Mouse (Mus musculus): ENCODE measurements around the gene Ltb. TPM values are rescaled to one million over a fixed set of nuclear protein-coding genes. Genes with fewer than 3 reads are reported as not detected.

The Ltb gene
- polyA plus RNA-seq, 1 experiment, result 358 TPM

DNA sequence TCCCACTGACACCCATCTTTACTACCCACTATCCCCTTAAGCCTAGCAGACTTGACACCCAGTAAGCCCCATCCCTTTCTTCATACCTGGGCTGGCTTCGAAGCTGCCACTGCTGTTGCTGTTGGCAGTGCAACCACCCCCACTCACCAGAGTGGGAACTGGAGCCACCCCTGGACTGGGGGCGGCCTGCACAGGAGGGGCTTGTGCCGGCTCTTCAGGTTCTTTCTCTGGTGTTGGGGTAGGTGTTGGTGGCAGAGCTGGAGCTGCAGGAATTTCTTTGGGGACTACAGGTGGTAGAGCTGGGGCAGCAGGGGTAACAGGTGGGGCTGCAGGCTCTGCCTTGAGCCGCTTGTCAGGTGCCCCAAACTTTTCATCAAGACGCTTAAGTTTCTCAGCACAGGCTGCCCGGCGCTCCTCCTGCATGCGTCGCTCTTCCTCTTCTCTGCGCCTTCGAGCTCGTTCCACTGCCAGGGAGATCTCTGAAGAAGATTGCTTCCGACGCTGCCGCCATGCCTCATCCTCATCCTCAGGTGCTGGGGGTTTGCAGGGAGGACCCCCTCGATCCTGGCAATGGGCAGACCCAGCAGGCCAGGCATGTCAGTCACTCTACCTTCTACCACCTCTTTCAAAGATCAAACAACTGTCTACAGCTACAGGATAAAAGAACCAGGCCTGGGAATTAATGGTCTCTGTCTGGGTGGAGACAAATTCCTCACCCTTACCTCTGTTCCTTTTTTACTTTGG, 35.2 kb upstream of the Ltb start:
- no peaks in the 10 kb centered on the region for H3K27me3 ChIP-seq (ENCODE audit: control insufficient read depth, insufficient read depth, low read length)
- 97% methylated on average over 16 of the region's 16 CpGs for WGBS
- H3K4me1 ChIP-seq (replicated peaks; ENCODE audit: control insufficient read depth, insufficient read depth, low read length), result peaks cover 8% of the 10 kb centered on the region
- TF ChIP-seq POLR2A (IDR thresholded peaks at IDR 0.05; ENCODE audit: control insufficient read depth, extremely low read depth, insufficient read depth, low read length, poor library complexity) (no peak), CTCF (IDR thresholded peaks at IDR 0.05; ENCODE audit: borderline replicate concordance, control insufficient read depth, extremely low read depth, insufficient read depth, low read length, poor library complexity) (no peak)
- H3K4me3 ChIP-seq (ENCODE audit: control insufficient read depth, insufficient read depth, low read length), result no peak overlapping the region
- no peak for DNase-seq
- peaks cover 78% of the 10 kb centered on the region for H3K36me3 ChIP-seq (ENCODE audit: control insufficient read depth, insufficient read depth, low read length)
- H3K27ac ChIP-seq (ENCODE audit: control insufficient read depth, insufficient read depth, low read length), result no peak overlapping the region

DNA sequence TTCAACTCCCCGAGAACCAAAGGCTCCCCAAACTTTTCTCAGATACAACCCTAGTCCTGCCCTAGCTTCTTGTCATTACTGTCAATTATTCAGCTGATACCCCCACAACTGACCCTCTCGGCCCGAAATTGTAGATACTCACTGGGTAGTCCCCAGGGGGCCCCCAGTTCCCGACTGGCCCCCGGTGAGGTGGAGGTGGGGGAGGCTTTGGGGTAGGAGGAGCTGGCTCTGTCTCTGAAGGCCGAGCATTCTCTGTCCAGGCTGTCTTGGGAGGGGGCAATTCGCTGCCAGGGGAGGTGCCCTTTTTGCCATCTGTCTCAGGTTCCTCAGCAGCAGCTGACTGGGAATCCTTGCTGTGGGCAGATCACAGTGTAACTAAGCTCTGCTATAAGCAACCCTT, 34.6 kb upstream of the Ltb start:
- 95% methylated on average over 7 of the region's 7 CpGs for WGBS
- peaks cover 8% of the 10 kb centered on the region for H3K4me1 ChIP-seq (replicated peaks; ENCODE audit: control insufficient read depth, insufficient read depth, low read length)
- H3K27ac ChIP-seq (ENCODE audit: control insufficient read depth, insufficient read depth, low read length), result no peak overlapping the region
- H3K4me3 ChIP-seq (ENCODE audit: control insufficient read depth, insufficient read depth, low read length), result no peak overlapping the region
- peaks cover 71% of the 10 kb centered on the region for H3K36me3 ChIP-seq (ENCODE audit: control insufficient read depth, insufficient read depth, low read length)
- TF ChIP-seq POLR2A (IDR thresholded peaks at IDR 0.05; ENCODE audit: control insufficient read depth, extremely low read depth, insufficient read depth, low read length, poor library complexity), result no peak
- TF ChIP-seq CTCF (IDR thresholded peaks at IDR 0.05; ENCODE audit: borderline replicate concordance, control insufficient read depth, extremely low read depth, insufficient read depth, low read length, poor library complexity), result no peak
- no peaks in the 10 kb centered on the region for H3K27me3 ChIP-seq (ENCODE audit: control insufficient read depth, insufficient read depth, low read length)
- DNase-seq, result no peak

- no peak overlapping the region for H3K27ac ChIP-seq (ENCODE audit: control insufficient read depth, insufficient read depth, low read length)
- no peak for DNase-seq
- peaks cover 54% of the 10 kb centered on the region for H3K36me3 ChIP-seq (ENCODE audit: control insufficient read depth, insufficient read depth, low read length)
- TF ChIP-seq CTCF (IDR thresholded peaks at IDR 0.05; ENCODE audit: borderline replicate concordance, control insufficient read depth, extremely low read depth, insufficient read depth, low read length, poor library complexity), result no peak
- no peak for TF ChIP-seq POLR2A (IDR thresholded peaks at IDR 0.05; ENCODE audit: control insufficient read depth, extremely low read depth, insufficient read depth, low read length, poor library complexity)
- no peaks in the 10 kb centered on the region for H3K27me3 ChIP-seq (ENCODE audit: control insufficient read depth, insufficient read depth, low read length)
- peaks cover 12% of the 10 kb centered on the region for H3K4me1 ChIP-seq (replicated peaks; ENCODE audit: control insufficient read depth, insufficient read depth, low read length)
- no peak overlapping the region for H3K4me3 ChIP-seq (ENCODE audit: control insufficient read depth, insufficient read depth, low read length)
- 91% methylated on average over 11 of the region's 11 CpGs for WGBS
Measured at GRCm38 (mm10) chr17:35161421-35161820, 32.8 kb upstream of the Ltb start.

- no peak for DNase-seq
- TF ChIP-seq POLR2A (IDR thresholded peaks at IDR 0.05; ENCODE audit: control insufficient read depth, extremely low read depth, insufficient read depth, low read length, poor library complexity), result no peak
- no peak for TF ChIP-seq CTCF (IDR thresholded peaks at IDR 0.05; ENCODE audit: borderline replicate concordance, control insufficient read depth, extremely low read depth, insufficient read depth, low read length, poor library complexity)
- no peak overlapping the region for H3K27ac ChIP-seq (ENCODE audit: control insufficient read depth, insufficient read depth, low read length)
- H3K4me1 ChIP-seq (replicated peaks; ENCODE audit: control insufficient read depth, insufficient read depth, low read length), result peaks cover 14% of the 10 kb centered on the region
- no peaks in the 10 kb centered on the region for H3K27me3 ChIP-seq (ENCODE audit: control insufficient read depth, insufficient read depth, low read length)
- H3K36me3 ChIP-seq (ENCODE audit: control insufficient read depth, insufficient read depth, low read length), result peaks cover 47% of the 10 kb centered on the region
- H3K4me3 ChIP-seq (ENCODE audit: control insufficient read depth, insufficient read depth, low read length), result no peak overlapping the region
- WGBS, result 92% methylated on average over 14 of the region's 14 CpGs
Measured at GRCm38 (mm10) chr17:35162121-35162520, 32.1 kb upstream of the Ltb start.

DNA sequence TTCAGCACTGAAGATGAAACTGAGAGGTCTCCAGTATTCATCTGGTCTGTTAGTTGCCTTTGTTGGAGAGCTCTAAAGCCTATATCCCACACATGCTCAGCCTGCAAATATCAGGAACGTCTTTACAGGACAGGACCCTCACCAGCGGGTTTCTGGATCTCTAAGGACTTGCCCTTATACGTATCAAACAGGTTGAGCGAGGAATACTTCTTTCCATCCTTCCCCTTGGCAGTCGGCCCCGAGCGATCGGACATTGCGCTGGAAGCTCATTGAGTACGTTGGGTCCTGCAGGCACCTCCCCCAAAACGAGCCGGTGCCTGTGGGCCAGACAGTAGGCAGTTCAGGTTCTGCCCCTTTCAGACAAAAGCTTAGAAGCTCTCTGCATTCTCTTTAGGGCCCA, 31.5 kb upstream of the Ltb start:
- Histone ChIP-seq H3K27ac (ENCODE audit: control insufficient read depth, insufficient read depth, low read length) (no peak overlapping the region), H3K4me3 (ENCODE audit: control insufficient read depth, insufficient read depth, low read length) (no peak overlapping the region), H3K36me3 (ENCODE audit: control insufficient read depth, insufficient read depth, low read length) (peaks cover 41% of the 10 kb centered on the region), H3K4me1 (replicated peaks; ENCODE audit: control insufficient read depth, insufficient read depth, low read length) (peaks cover 14% of the 10 kb centered on the region), H3K27me3 (ENCODE audit: control insufficient read depth, insufficient read depth, low read length) (no peaks in the 10 kb centered on the region)
- TF ChIP-seq POLR2A (IDR thresholded peaks at IDR 0.05; ENCODE audit: control insufficient read depth, extremely low read depth, insufficient read depth, low read length, poor library complexity) (no peak), CTCF (IDR thresholded peaks at IDR 0.05; ENCODE audit: borderline replicate concordance, control insufficient read depth, extremely low read depth, insufficient read depth, low read length, poor library complexity) (no peak)
- whole genome bisulfite sequencing, result 56% methylated on average over 12 of the region's 12 CpGs
- DNase-seq, result no peak

- peak overlapping the region; percentile 80; the same call in 1 of the 2 replicates for H3K27ac ChIP-seq (ENCODE audit: control insufficient read depth, insufficient read depth, low read length)
- H3K27me3 ChIP-seq (ENCODE audit: control insufficient read depth, insufficient read depth, low read length), result no peaks in the 10 kb centered on the region
- 9% methylated on average over 8 of the region's 8 CpGs for WGBS
- H3K36me3 ChIP-seq (ENCODE audit: control insufficient read depth, insufficient read depth, low read length), result peaks cover 33% of the 10 kb centered on the region
- peaks cover 14% of the 10 kb centered on the region for H3K4me1 ChIP-seq (replicated peaks; ENCODE audit: control insufficient read depth, insufficient read depth, low read length)
- peak overlapping the region; percentile 90 for H3K4me3 ChIP-seq (ENCODE audit: control insufficient read depth, insufficient read depth, low read length)
- DNase-seq, result no peak
- TF ChIP-seq CTCF (IDR thresholded peaks at IDR 0.05; ENCODE audit: borderline replicate concordance, control insufficient read depth, extremely low read depth, insufficient read depth, low read length, poor library complexity), result no peak
- TF ChIP-seq POLR2A (IDR thresholded peaks at IDR 0.05; ENCODE audit: control insufficient read depth, extremely low read depth, insufficient read depth, low read length, poor library complexity), result no peak
Measured at GRCm38 (mm10) chr17:35163326-35164081, 30.7 kb upstream of the Ltb start.
